Mouse (Mus musculus): Measurements from ENCODE around the gene Srp9.

DNA sequence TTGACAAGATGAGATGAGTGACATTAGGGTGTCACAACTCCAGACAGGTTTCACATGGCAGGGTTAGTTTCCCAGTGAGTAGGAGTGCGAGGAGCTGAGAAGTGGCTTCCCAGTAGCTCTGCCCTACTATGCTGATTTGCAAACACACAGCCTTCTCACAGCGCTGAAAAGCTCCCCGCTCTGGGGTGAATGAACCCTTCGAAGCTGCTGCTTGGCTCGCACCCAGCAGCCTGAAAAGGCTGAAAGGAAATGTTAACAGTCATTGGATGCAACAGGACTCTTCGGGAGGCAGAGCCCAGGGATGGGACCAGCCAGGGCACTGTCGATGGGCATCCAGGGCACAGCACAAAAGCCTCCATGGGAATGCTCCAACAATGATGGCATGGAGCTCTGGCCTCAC is 37.8 kb upstream of the Srp9 start:
- TF ChIP-seq CTCF (conservative IDR thresholded peaks at IDR 0.05; ENCODE audit: low read length) (no peak), POU5F1 (IDR thresholded peaks at IDR 0.05; ENCODE audit: borderline replicate concordance, low read length) (no peak)
